Mouse (Mus musculus) neural tube, embryonic 15.5 days (tissue): ENCODE results near the gene Pcsk1n. TPM values are rescaled to one million over a fixed set of nuclear protein-coding genes. Genes with fewer than 3 reads are reported as not detected.

Experiments
- ATAC-seq: fragments of 200-750 bp; cut with Nextera tagmentation; 2 replicates; pipeline ENCODE4 v1.8.0; 2017; ENCODE audit warnings: mild to moderate bottlenecking, moderate TSS enrichment, moderate library complexity; ENCODE audit not compliant: low FRiP score
- H3K27ac ChIP-seq: fragments of 300-500 bp; sonication (generic); replicated peaks from 2 replicates; pipeline ENCODE4 v1.5.1; 2015; ENCODE audit warnings: mild to moderate bottlenecking, inconsistent platforms
- H3K27me3 ChIP-seq: fragments of 300-500 bp; sonication (generic); replicated peaks from 2 replicates; pipeline ENCODE4 v1.6.1; 2015; ENCODE audit warnings: inconsistent platforms
- H3K36me3 ChIP-seq: fragments of 300-500 bp; sonication (generic); 2 replicates; pipeline ENCODE4 v1.6.1; 2015; ENCODE audit warnings: inconsistent platforms
- H3K4me1 ChIP-seq: fragments of 300-500 bp; sonication (generic); 2 replicates; pipeline ENCODE4 v1.6.1; 2015; ENCODE audit warnings: inconsistent platforms
- H3K4me2 ChIP-seq: fragments of 300-500 bp; sonication (generic); 2 replicates; pipeline ENCODE4 v1.6.1; 2015; ENCODE audit warnings: inconsistent platforms, mild to moderate bottlenecking, moderate library complexity
- H3K4me3 ChIP-seq: fragments of 300-500 bp; sonication (generic); replicated peaks from 2 replicates; pipeline ENCODE4 v1.5.1; 2015; ENCODE audit warnings: mild to moderate bottlenecking, inconsistent platforms
- H3K9ac ChIP-seq: fragments of 300-500 bp; sonication (generic); replicated peaks from 2 replicates; pipeline ENCODE4 v1.6.1; 2015; ENCODE audit warnings: mild to moderate bottlenecking, inconsistent platforms
- H3K9me3 ChIP-seq: fragments of 300-500 bp; sonication (generic); replicated peaks from 2 replicates; pipeline ENCODE4 v1.6.1; 2016; ENCODE audit warnings: inconsistent platforms
- WGBS: fragments of 180-500 bp; shearing (Covaris S2); methylation state at CpG from one replicate; pipeline ENCODE4 v1.1.7; 2015; ENCODE audit warnings: mixed read lengths; 5-methylcytosine and 5-hydroxymethylcytosine counted together
- polyA plus RNA-seq: library from polyadenylated mRNA; unstranded; fragments of >200 nt; fragmentation: Nextera tagmentation; extraction: Ambion mirVana; gene quantifications from 2 replicates; pipeline ENCODE4 v1.2.1, GENCODE M21; 2015

The Pcsk1n gene
- polyA plus RNA-seq, 1 experiment from 2014 or later = 368 TPM

DNA sequence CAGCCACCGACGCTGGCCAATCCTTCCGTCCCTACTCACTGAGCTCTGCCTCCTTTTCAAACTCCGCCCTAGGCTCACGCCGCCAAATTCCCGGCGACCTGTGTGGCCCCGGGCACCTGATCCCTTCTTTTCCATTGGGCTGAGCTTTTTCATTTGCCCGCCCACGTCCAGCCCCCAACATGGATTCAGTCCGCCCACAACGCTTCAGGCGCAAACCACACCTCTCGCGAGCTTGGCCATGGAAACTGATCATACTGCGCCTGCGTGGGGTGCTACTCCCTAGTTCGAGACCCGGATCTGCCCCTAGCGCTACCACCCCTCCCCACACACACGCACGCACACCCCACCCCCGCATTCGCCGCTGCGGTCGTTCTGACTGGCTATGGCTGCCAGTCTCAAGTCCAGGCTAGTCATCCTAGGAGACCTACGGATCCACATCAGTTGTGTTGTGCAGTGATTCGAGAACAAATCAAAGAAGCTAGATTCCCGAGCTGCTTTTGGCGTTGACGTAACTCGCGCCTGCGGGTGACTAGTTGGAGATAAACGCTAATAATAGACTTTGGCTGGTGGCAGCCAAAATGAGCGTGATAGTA is 28.4 kb downstream of the Pcsk1n start:
- Histone ChIP-seq H3K4me1 (peaks cover 6% of the 10 kb centered on the region; the same call in 1 of the 2 replicates), H3K4me2 (peak overlapping the region; percentile 58), H3K9ac (peak overlapping the region; percentile 10; the same call in 1 of the 2 replicates), H3K36me3 (no peaks in the 10 kb centered on the region; the same call in 1 of the 2 replicates), H3K4me3 (peak overlapping the region; percentile 49), H3K27me3 (no peaks in the 10 kb centered on the region), H3K27ac (peak overlapping the region; percentile 79), H3K9me3 (no peaks in the 10 kb centered on the region)
- ATAC-seq = peak; percentile 96
- WGBS = 21% methylated on average over 38 of the region's 38 CpGs

DNA sequence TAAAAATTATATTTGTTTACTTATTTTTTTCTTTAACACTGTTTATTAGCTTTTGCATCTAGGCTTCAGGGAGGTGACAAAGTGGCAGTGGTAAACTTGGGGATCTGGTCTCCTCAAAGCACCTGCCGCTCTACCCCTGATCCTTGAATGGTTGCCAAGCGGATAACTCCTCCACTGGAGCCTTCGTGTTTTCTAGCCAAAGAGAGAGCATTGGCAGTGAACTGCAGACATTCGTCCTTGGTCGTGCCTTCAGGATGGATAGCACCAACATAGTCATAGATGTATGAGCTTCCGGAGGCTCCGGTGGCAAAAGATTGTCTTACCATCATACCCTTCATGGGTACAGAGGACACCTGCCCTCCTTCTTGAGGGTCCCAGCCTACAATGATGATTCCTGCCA is 30.5 kb downstream of the Pcsk1n start:
- H3K36me3 ChIP-seq = no peaks in the 10 kb centered on the region; the same call in 1 of the 2 replicates
- 95% methylated on average over 7 of the region's 7 CpGs for WGBS

DNA sequence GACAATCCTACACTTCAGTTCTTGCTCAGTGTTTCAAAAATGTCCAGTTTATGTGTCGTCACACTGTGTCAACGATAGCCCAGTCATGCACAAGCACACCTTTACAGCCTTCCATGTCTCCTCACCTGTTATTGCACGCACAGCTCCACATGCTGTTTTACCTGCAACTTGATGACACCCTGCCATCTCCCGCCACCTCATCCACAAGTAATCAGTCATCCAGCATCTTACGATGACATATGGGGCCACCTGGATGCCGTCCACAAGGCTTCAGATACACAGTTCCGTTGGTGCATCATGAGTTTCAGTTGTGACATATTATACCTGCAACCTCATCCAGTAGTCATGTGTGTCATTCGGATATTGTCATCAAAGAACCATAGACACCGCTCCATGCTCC is 39.2 kb downstream of the Pcsk1n start:
- H3K4me1 ChIP-seq = no peaks in the 10 kb centered on the region
- no peak for ATAC-seq
- H3K4me3 ChIP-seq = no peak overlapping the region
- H3K4me2 ChIP-seq = no peak overlapping the region
- no peak overlapping the region for H3K9ac ChIP-seq
- no peak overlapping the region for H3K27ac ChIP-seq
- no peaks in the 10 kb centered on the region for H3K27me3 ChIP-seq
- WGBS = 95% methylated on average over 9 of the region's 9 CpGs
- H3K9me3 ChIP-seq = no peaks in the 10 kb centered on the region
- no peaks in the 10 kb centered on the region for H3K36me3 ChIP-seq

More for the DNA sequence above, 30.5 kb downstream of the Pcsk1n start:
- H3K9me3 ChIP-seq = no peaks in the 10 kb centered on the region
- no peak overlapping the region for H3K4me2 ChIP-seq
- no peak for ATAC-seq
- peaks cover 6% of the 10 kb centered on the region; the same call in 1 of the 2 replicates for H3K4me1 ChIP-seq
- H3K9ac ChIP-seq = no peak overlapping the region
- H3K27me3 ChIP-seq = no peaks in the 10 kb centered on the region
- no peak overlapping the region for H3K4me3 ChIP-seq
- H3K27ac ChIP-seq = no peak overlapping the region

DNA sequence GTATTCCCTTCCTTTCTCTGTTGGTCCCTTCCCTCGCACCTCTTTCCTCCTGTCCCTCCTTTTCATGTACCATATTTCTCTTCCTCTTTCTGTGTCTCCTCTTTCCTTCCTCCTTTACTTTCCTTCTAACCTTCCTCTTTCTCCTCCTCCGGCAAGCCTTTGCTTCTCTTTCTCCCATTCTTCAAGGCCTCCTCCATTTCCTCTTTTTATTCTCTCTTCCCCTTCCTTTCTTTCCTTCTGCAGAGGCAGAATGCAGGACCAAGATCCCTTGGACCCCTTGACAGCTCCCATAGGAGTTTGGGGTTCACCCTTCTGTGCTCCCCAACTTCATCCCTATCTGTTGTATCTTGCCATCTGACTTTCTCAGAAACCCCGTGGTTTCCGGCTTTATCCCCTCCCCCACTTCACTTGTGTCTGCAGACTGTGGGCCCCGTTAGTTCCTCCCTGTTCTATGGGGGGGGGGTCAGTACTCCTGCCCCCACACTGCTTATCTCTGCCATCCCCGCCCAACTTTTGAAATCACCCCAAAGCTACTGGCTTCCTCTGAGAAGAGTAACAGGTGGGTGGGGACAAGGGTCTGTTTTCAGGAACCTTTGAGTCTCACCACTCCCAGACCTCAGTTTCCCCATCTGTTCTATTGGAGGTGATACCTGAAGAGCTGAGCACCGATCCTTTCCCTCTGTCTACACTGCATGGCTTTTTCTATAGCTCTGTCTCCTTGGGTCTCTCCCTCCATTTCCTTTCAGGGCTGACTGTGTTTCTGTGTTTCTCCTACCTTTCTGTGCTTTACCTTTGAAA is 44.4 kb downstream of the Pcsk1n start:
- Histone ChIP-seq H3K9ac (no peak overlapping the region), H3K4me2 (no peak overlapping the region), H3K9me3 (no peaks in the 10 kb centered on the region), H3K27me3 (no peaks in the 10 kb centered on the region), H3K4me1 (no peaks in the 10 kb centered on the region), H3K4me3 (no peak overlapping the region), H3K27ac (no peak overlapping the region), H3K36me3 (no peaks in the 10 kb centered on the region)
- no peak for ATAC-seq
- 81% methylated on average over 7 of the region's 7 CpGs for WGBS

- ATAC-seq = no peak
- Histone ChIP-seq H3K4me2 (no peak overlapping the region), H3K27me3 (no peaks in the 10 kb centered on the region), H3K4me3 (no peak overlapping the region), H3K36me3 (no peaks in the 10 kb centered on the region), H3K4me1 (no peaks in the 10 kb centered on the region), H3K9ac (no peak overlapping the region), H3K27ac (no peak overlapping the region), H3K9me3 (no peaks in the 10 kb centered on the region)
- WGBS = 82% methylated on average over 4 of the region's 4 CpGs
These were observed 46.5 kb downstream of the Pcsk1n start for GRCm38 (mm10) chrX:7966161-7966560.

DNA sequence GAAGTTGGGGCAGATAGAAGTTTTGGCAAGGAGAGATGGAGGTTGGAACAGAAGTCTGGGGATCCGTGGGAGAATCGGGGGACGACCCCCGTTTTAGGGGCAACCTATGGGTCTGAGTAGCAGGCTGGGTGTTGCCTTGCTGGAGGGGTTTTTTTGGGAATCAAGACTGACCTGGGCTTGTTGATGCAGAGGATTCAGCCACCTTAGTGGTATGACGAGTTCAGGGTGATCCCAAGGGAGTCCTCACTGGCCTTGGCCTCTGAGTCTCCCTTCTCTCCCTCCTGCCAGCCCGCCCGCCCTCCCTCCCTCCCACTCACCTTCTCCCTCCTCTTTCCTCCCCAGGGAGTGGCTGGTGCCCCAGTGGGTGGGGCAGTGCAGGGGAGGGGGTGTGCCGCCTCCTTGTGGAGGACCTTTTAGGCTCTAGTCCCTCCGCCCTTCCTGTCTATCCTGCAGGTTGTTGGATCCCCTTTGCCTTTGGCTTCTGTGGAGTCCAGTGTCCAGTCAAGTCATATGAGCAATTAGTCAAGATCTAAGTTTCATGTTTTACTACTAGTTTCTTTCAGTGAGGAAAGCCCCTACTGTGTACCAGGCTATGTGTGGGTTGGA is 48.1 kb downstream of the Pcsk1n start:
- no peaks in the 10 kb centered on the region for H3K36me3 ChIP-seq
- no peak overlapping the region for H3K9ac ChIP-seq
- no peak overlapping the region for H3K4me3 ChIP-seq
- H3K4me2 ChIP-seq = no peak overlapping the region
- WGBS = 83% methylated on average over 9 of the region's 9 CpGs
- no peak for ATAC-seq
- no peak overlapping the region for H3K27ac ChIP-seq
- no peaks in the 10 kb centered on the region for H3K9me3 ChIP-seq
- no peaks in the 10 kb centered on the region for H3K4me1 ChIP-seq
- no peaks in the 10 kb centered on the region for H3K27me3 ChIP-seq

DNA sequence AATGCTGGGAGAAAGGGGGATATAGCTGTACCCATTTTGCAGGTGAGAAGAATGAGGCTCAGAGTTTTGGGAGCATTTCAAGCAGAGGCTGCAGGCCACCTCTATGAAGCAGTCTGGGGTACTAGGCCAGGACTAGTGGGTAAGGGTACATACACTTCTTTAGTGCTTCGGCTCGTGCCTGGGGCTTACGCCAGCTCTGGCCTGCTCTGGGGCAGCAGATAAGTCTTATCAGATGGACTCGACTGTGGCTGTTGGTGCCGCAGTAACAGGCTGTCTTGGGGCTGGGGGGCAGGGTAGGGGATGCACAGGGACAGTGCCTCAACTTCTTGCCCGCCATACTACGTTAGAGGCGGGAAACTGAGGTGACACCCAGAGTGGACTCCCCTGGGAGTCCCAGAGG is 48.6 kb downstream of the Pcsk1n start:
- 88% methylated on average over 8 of the region's 8 CpGs for WGBS
- no peak for ATAC-seq

DNA sequence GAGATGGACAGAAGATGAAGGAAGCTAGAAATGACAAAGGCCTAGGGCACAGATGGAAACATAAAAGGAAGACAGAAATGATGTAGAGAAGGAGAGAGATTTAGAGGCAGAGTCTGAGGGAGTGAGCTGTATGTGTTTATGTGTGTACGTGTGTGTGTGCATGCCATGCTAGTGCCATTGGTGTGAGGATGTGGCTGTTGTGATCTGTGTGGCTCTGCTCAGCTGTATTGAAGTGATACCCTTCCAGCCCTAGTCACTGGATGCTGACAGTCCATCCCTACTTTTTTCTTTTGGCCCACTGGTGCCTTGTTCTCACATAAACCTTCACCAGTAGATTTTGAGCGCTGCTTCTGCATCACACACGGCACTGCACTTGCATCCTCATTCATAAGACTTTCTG is 49.3 kb downstream of the Pcsk1n start:
- 82% methylated on average over 3 of the region's 3 CpGs for WGBS
- no peaks in the 10 kb centered on the region for H3K27me3 ChIP-seq
- no peak for ATAC-seq
- H3K9me3 ChIP-seq = no peaks in the 10 kb centered on the region
- no peak overlapping the region for H3K4me2 ChIP-seq
- no peak overlapping the region for H3K9ac ChIP-seq
- H3K27ac ChIP-seq = no peak overlapping the region
- H3K4me1 ChIP-seq = no peaks in the 10 kb centered on the region
- H3K36me3 ChIP-seq = no peaks in the 10 kb centered on the region
- no peak overlapping the region for H3K4me3 ChIP-seq

More for the DNA sequence above, 48.6 kb downstream of the Pcsk1n start:
- no peaks in the 10 kb centered on the region for H3K9me3 ChIP-seq
- H3K27ac ChIP-seq = no peak overlapping the region
- no peak overlapping the region for H3K4me3 ChIP-seq
- no peak overlapping the region for H3K4me2 ChIP-seq
- H3K27me3 ChIP-seq = no peaks in the 10 kb centered on the region
- H3K4me1 ChIP-seq = no peaks in the 10 kb centered on the region
- no peak overlapping the region for H3K9ac ChIP-seq
- H3K36me3 ChIP-seq = no peaks in the 10 kb centered on the region

- WGBS = 74% methylated on average over 4 of the region's 4 CpGs
- no peaks in the 10 kb centered on the region for H3K9me3 ChIP-seq
- no peaks in the 10 kb centered on the region for H3K4me1 ChIP-seq
- H3K27me3 ChIP-seq = no peaks in the 10 kb centered on the region
- no peak overlapping the region for H3K4me2 ChIP-seq
- no peak overlapping the region for H3K9ac ChIP-seq
- H3K27ac ChIP-seq = no peak overlapping the region
- H3K36me3 ChIP-seq = no peaks in the 10 kb centered on the region
- H3K4me3 ChIP-seq = no peak overlapping the region
- ATAC-seq = no peak
These were observed 51.7 kb downstream of the Pcsk1n start for GRCm38 (mm10) chrX:7971292-7971691.

Other genes with a start within 250 kb of the Pcsk1n start
- 20.3 and 50.6 TPM in 2 replicates for gene Plp2, start 248.4 kb upstream of the Pcsk1n start, polyA plus RNA-seq
- gene Magix, start 238.6 kb upstream of the Pcsk1n start, polyA plus RNA-seq = 0.13 TPM in 1 of 2 replicates, not detected in the other
- 46.0 and 46.5 TPM in 2 replicates for gene Gpkow, start 222.7 kb upstream of the Pcsk1n start, polyA plus RNA-seq
- gene Wdr45, start 205.5 kb upstream of the Pcsk1n start, polyA plus RNA-seq = 34.6 and 34.9 TPM in 2 replicates
- 1.4 TPM in 1 of 2 replicates, not detected in the other for gene Gm45208, start 197.6 kb upstream of the Pcsk1n start, polyA plus RNA-seq
- 128 and 132 TPM in 2 replicates for gene Praf2, start 191.4 kb upstream of the Pcsk1n start, polyA plus RNA-seq
- gene Ccdc120, start 168.9 kb upstream of the Pcsk1n start, polyA plus RNA-seq = 50.8 and 56.3 TPM in 2 replicates
- 24.7 and 25.2 TPM in 2 replicates for gene Tfe3, start 157.3 kb upstream of the Pcsk1n start, polyA plus RNA-seq
- 63.0 and 67.4 TPM in 2 replicates for gene Gripap1, start 130.1 kb upstream of the Pcsk1n start, polyA plus RNA-seq
- 5.7 and 6.5 TPM in 2 replicates for gene Kcnd1, start 97.5 kb upstream of the Pcsk1n start, polyA plus RNA-seq
- gene Otud5, start 78.5 kb upstream of the Pcsk1n start, polyA plus RNA-seq = 40.0 and 40.4 TPM in 2 replicates
- gene Pim2, start 41.6 kb upstream of the Pcsk1n start, polyA plus RNA-seq = 21.0 and 26.8 TPM in 2 replicates
- gene Slc35a2, start 35.8 kb upstream of the Pcsk1n start, polyA plus RNA-seq = 46.9 and 47.3 TPM in 2 replicates
- gene Pqbp1, start 20.6 kb upstream of the Pcsk1n start, polyA plus RNA-seq = 194 and 201 TPM in 2 replicates
- gene Timm17b, start 20.5 kb upstream of the Pcsk1n start, polyA plus RNA-seq = 152 TPM in 2 replicates
- gene Gm10491, start 12.0 kb upstream of the Pcsk1n start, polyA plus RNA-seq = not detected in 2 replicates
- gene Gm10490, start 10.3 kb upstream of the Pcsk1n start, polyA plus RNA-seq = not detected in 2 replicates
- 0.28 TPM in 1 of 2 replicates, not detected in the other for gene Eras, start 8.8 kb downstream of the Pcsk1n start, polyA plus RNA-seq
- gene Hdac6, start 28.1 kb downstream of the Pcsk1n start, polyA plus RNA-seq = 57.4 and 61.3 TPM in 2 replicates
- 3.1 TPM in 1 of 2 replicates, not detected in the other for gene Gata1, start 58.2 kb downstream of the Pcsk1n start, polyA plus RNA-seq
- gene Glod5, start 98.7 kb downstream of the Pcsk1n start, polyA plus RNA-seq = 0.28 and 0.88 TPM in 2 replicates
- 34.6 and 42.5 TPM in 2 replicates for gene Suv39h1, start 154.9 kb downstream of the Pcsk1n start, polyA plus RNA-seq
- 0.14 and 2.0 TPM in 2 replicates for gene Was, start 170.7 kb downstream of the Pcsk1n start, polyA plus RNA-seq
- gene Wdr13, start 213.1 kb downstream of the Pcsk1n start, polyA plus RNA-seq = 56.2 and 64.9 TPM in 2 replicates
- 309 and 341 TPM in 2 replicates for gene Rbm3, start 226.1 kb downstream of the Pcsk1n start, polyA plus RNA-seq